In genomic region chr13:48324290-48324718, GRCm38 (mm10) we compare ENCODE assay signal across 8 mouse cellular contexts.
DNase-seq lines count a peak whose midpoint lies in the region; ATAC-seq lines count a peak whose summit lies in the region.
"Had no signal": no experiment of that assay in that cellular context is flagged by ENCODE, and none has a peak within 500 bp of the region (broad histone marks: within the 10 kb centered on the region; RNA-seq: fewer than 3 reads in every experiment).

No protein-coding gene starts in this region.

- H3K9ac ChIP-seq in midbrain, embryonic 14.5 days (replicated peaks; ENCODE audit: low read length): no peak overlapping the region

- no peak overlapping the region; the same call in 1 of the 2 replicates for H3K27ac ChIP-seq in midbrain, embryonic 14.5 days (replicated peaks; ENCODE audit: low read depth, low read length)

- H3K4me1 ChIP-seq in midbrain, embryonic 14.5 days (ENCODE audit: control insufficient read depth, insufficient read depth, low read length): peaks cover 12% of the 10 kb centered on the region

- DNase-seq in right cerebral cortex, postnatal 10 days (ENCODE audit: low spot score in 2 of 2): peak; percentile 38 to 47
- DNase-seq in right cerebral cortex, postnatal 25 days: no peak
- peak; percentile 47 for DNase-seq in embryo, embryonic 11 days
- peak; percentile 38 for DNase-seq in heart, postnatal 4 days
- peak; percentile 61 for DNase-seq in midbrain, embryonic 14.5 days
- DNase-seq in lung, postnatal 10 days: no peak
- DNase-seq in gastrocnemius, adult 8-10 months (ENCODE audit: low spot score in 2 of 2): no peak

- no peaks in the 10 kb centered on the region for H3K9me3 ChIP-seq in midbrain, embryonic 14.5 days (ENCODE audit: control insufficient read depth, low read length)

- no peaks in the 10 kb centered on the region for H3K27me3 ChIP-seq in midbrain, embryonic 14.5 days (ENCODE audit: control insufficient read depth, insufficient read depth, low read length)

- peak overlapping the region; percentile 23 for H3K4me2 ChIP-seq in midbrain, embryonic 14.5 days (ENCODE audit: low read length)

- no peak overlapping the region for H3K4me3 ChIP-seq in midbrain, embryonic 14.5 days (replicated peaks; ENCODE audit: low read depth, low read length)
- H3K4me3 ChIP-seq: myocyte had no signal

- ATAC-seq in midbrain, embryonic 14.5 days (ENCODE audit: low FRiP score, low TSS enrichment): no peak

- no peaks in the 10 kb centered on the region for H3K36me3 ChIP-seq in midbrain, embryonic 14.5 days (ENCODE audit: control insufficient read depth, insufficient read depth, low read length)

- 3% methylated on average over 8 of the region's 8 CpGs for WGBS in midbrain, embryonic 14.5 days

Comparison
In these comparisons a context has a peak if more than half of its experiments do, and no peak if none do; other contexts are left out.
1. DNase-seq: peak in right cerebral cortex, postnatal 10 days (2 of 2), embryo, embryonic 11 days (single experiment), heart, postnatal 4 days (single experiment) and midbrain, embryonic 14.5 days (single experiment); none in right cerebral cortex, postnatal 25 days (single experiment), lung, postnatal 10 days (single experiment) and gastrocnemius, adult 8-10 months (0 of 2).